Mouse (Mus musculus) lung, postnatal 0 days (tissue): ENCODE data around the gene Akap2.

Source experiments
- CTCF ChIP-seq: IDR thresholded peaks from 2 replicates; pipeline ENCODE4 v1.5.1; 2016; ENCODE audit warnings: antibody characterized with exemption, mild to moderate bottlenecking
- EP300 ChIP-seq: IDR thresholded peaks from 2 replicates; pipeline ENCODE4 v1.6.1; 2016; ENCODE audit warnings: antibody characterized with exemption, mild to moderate bottlenecking, control low read depth

DNA sequence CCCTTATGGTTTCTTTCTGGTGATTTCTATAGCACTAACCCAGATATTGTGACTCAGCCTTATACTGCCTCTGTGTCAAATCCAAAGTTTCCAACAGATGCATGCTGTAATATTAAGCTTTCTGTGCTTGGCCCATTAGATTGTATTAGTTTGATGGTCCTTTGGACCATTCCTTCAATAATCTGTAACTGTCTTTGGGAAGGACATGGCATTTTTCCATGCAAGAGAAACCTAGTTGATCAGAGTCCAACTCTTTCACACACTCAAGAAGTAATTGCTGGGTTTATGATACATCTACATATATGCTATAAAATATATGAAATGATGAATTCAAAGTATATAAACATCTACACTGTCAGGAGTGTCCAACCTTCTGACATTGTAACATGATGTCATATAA, 1.6 kb upstream of the Akap2 start:
- TF ChIP-seq CTCF (no peak), EP300 (no peak)
